7 mouse cellular contexts compared by ENCODE assay signal in genomic region chr1:127239914-127240313, GRCm38 (mm10). TPM values are rescaled to one million over a fixed set of nuclear protein-coding genes. Genes with fewer than 3 reads are reported as not detected.
DNase-seq lines count a peak whose midpoint lies in the region; ATAC-seq lines count a peak whose summit lies in the region.

No protein-coding gene starts in this region.

- DNase-seq in neural tube, embryonic 11.5 days (ENCODE audit: low spot score) = peak; percentile 19
- no peak for DNase-seq in neural tube, embryonic 10.5 days (ENCODE audit: extremely low spot score, low spot score)
- DNase-seq in fibroblast of lung, adult 2 months (ENCODE audit: low read depth) = peak; percentile 25
- DNase-seq in cerebellum, adult 11 months = no peak
- DNase-seq in cerebellum, postnatal 36 days = no peak

- H3K27ac ChIP-seq in neural tube, embryonic 11.5 days (ENCODE audit: low read depth, low read length) = no peak overlapping the region
- no peak overlapping the region for H3K27ac ChIP-seq in hindbrain, embryonic 16.5 days (ENCODE audit: low read depth, low read length)
- H3K27ac ChIP-seq in neural tube, embryonic 14.5 days (ENCODE audit: low read depth, low read length) = no peak overlapping the region

- ATAC-seq in neural tube, embryonic 11.5 days (ENCODE audit: insufficient read depth, low FRiP score, low TSS enrichment) = no peak
- ATAC-seq in hindbrain, embryonic 16.5 days = peak; percentile 25; the same call in 1 of the 2 replicates
- peak; percentile 60; the same call in 1 of the 2 replicates for ATAC-seq in neural tube, embryonic 14.5 days (ENCODE audit: low read depth)

- H3K4me2 ChIP-seq in neural tube, embryonic 11.5 days (ENCODE audit: low read depth) = no peak overlapping the region
- no peak overlapping the region for H3K4me2 ChIP-seq in hindbrain, embryonic 16.5 days (ENCODE audit: low read length)
- H3K4me2 ChIP-seq in neural tube, embryonic 14.5 days (ENCODE audit: low read depth, low read length) = no peak overlapping the region

- no peaks in the 10 kb centered on the region for H3K36me3 ChIP-seq in neural tube, embryonic 11.5 days (ENCODE audit: control insufficient read depth, insufficient read depth, low read length)
- H3K36me3 ChIP-seq in hindbrain, embryonic 16.5 days (ENCODE audit: control insufficient read depth, insufficient read depth, low read length) = no peaks in the 10 kb centered on the region
- no peaks in the 10 kb centered on the region for H3K36me3 ChIP-seq in neural tube, embryonic 14.5 days (ENCODE audit: control insufficient read depth, insufficient read depth, low read length)

- H3K27me3 ChIP-seq in neural tube, embryonic 11.5 days (ENCODE audit: control insufficient read depth, insufficient read depth, low read length) = no peaks in the 10 kb centered on the region
- H3K27me3 ChIP-seq in hindbrain, embryonic 16.5 days (replicated peaks; ENCODE audit: control insufficient read depth, insufficient read depth, low read length) = no peaks in the 10 kb centered on the region
- H3K27me3 ChIP-seq in neural tube, embryonic 14.5 days (ENCODE audit: control insufficient read depth, insufficient read depth, low read length) = no peaks in the 10 kb centered on the region

- H3K9ac ChIP-seq in neural tube, embryonic 11.5 days (ENCODE audit: low read length) = no peak overlapping the region
- H3K9ac ChIP-seq in hindbrain, embryonic 16.5 days (ENCODE audit: low read depth, low read length) = no peak overlapping the region
- H3K9ac ChIP-seq in neural tube, embryonic 14.5 days (replicated peaks; ENCODE audit: low read depth, low read length) = no peak overlapping the region

- 31% methylated on average over 6 of the region's 6 CpGs for WGBS in neural tube, embryonic 11.5 days
- 24% methylated on average over 6 of the region's 6 CpGs for WGBS in hindbrain, embryonic 16.5 days
- WGBS in neural tube, embryonic 14.5 days = 16% methylated on average over 6 of the region's 6 CpGs

- no peaks in the 10 kb centered on the region for H3K9me3 ChIP-seq in neural tube, embryonic 11.5 days (ENCODE audit: control insufficient read depth, low read length)
- H3K9me3 ChIP-seq in hindbrain, embryonic 16.5 days (ENCODE audit: control insufficient read depth, low read length) = no peaks in the 10 kb centered on the region
- H3K9me3 ChIP-seq in neural tube, embryonic 14.5 days (ENCODE audit: control insufficient read depth, low read length) = no peaks in the 10 kb centered on the region

- H3K4me3 ChIP-seq in neural tube, embryonic 11.5 days (ENCODE audit: low read depth, low read length) = no peak overlapping the region
- H3K4me3 ChIP-seq in hindbrain, embryonic 16.5 days (ENCODE audit: low read length) = no peak overlapping the region
- no peak overlapping the region for H3K4me3 ChIP-seq in neural tube, embryonic 14.5 days (ENCODE audit: low read depth, low read length)

- peaks cover 2% of the 10 kb centered on the region; the same call in 1 of the 2 replicates for H3K4me1 ChIP-seq in neural tube, embryonic 11.5 days (ENCODE audit: control insufficient read depth, insufficient read depth, low read length)
- peaks cover 9% of the 10 kb centered on the region for H3K4me1 ChIP-seq in hindbrain, embryonic 16.5 days (ENCODE audit: control insufficient read depth, insufficient read depth, low read depth, low read length)
- H3K4me1 ChIP-seq in neural tube, embryonic 14.5 days (ENCODE audit: control insufficient read depth, insufficient read depth, low read length) = peaks cover 4% of the 10 kb centered on the region; the same call in 1 of the 2 replicates

RNA-seq across cellular contexts. Expression of gene Mgat5, which starts 35.1 kb away (rescaled TPM):
- polyA plus RNA-seq in neural tube, embryonic 11.5 days (2014; fragmentation: Nextera tagmentation; extraction: Ambion mirVana) = 7.2 and 7.6 TPM in 2 replicates
- polyA plus RNA-seq in hindbrain, embryonic 16.5 days (2015; fragmentation: Nextera tagmentation; extraction: Ambion mirVana) = 13.1 and 13.3 TPM in 2 replicates
- 15.6 and 22.2 TPM in 2 replicates for polyA plus RNA-seq in neural tube, embryonic 14.5 days (2014; fragmentation: Nextera tagmentation; extraction: Ambion mirVana)

Comparison
In these comparisons a context has a peak if more than half of its experiments do, and no peak if none do; other contexts are left out.
1. DNase-seq: peak in neural tube, embryonic 11.5 days (single experiment) and fibroblast of lung, adult 2 months (single experiment); none in neural tube, embryonic 10.5 days (single experiment), cerebellum, adult 11 months (single experiment) and cerebellum, postnatal 36 days (0 of 2).